Mouse (Mus musculus): Measurements from ENCODE around the gene Thsd1.
"Not testable (repeated sequence)": the region's sequence is repeated elsewhere in the genome, so short reads cannot be mapped to it uniquely, and the experiment has no call there.

Gene Thsd1

GRCm38 (mm10) chr8:22264787-22265186 lies 37.7 kb downstream of the Thsd1 start:
- DNase-seq (ENCODE audit: low spot score): peak; percentile 35

DNA sequence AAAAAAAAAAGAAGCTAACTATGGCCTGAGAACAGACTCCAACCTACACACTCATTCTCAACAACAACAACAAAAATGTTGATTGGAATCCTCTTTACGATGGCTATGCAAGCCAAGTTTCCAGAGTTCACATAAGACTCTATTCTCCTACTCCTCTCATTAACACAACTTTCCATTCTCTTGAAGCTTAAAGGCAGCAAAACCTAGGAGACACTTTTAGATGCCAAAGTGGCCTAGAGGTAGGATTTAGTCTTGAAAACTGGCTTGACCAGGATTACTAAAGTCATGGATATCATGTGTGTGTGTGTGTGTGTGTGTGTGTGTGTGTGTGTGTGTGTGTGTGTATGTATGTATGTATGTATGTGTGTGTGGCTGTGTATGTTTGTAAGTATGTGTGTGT lies 38.1 kb downstream of the Thsd1 start:
- no peak for DNase-seq (ENCODE audit: low spot score)

- no peak for DNase-seq (ENCODE audit: low spot score)
These were observed 39.7 kb downstream of the Thsd1 start for GRCm38 (mm10) chr8:22266809-22267208.

DNA sequence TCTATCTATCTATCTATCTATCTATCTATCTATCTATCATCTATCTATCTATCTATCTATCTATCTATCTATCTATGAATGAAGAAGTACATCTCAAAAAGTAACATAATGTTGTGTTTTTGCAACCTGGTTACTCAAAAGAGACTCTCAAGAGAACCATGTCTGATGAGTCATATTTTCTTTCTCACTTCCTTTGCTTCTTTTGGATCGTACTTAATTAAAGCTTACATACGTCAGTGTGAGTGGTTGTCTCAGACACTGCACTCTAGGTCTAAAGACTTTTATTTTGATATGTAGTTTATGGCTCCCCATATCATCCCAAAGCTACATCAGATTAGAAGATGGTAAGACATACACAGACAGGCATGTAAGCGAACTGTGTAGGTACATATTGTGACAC lies 46.0 kb downstream of the Thsd1 start:
- no peak for DNase-seq (ENCODE audit: low spot score)

GRCm38 (mm10) chr8:22274641-22275040 lies 47.5 kb downstream of the Thsd1 start:
- no peak for DNase-seq (ENCODE audit: low spot score)

GRCm38 (mm10) chr8:22282999-22283491 lies 55.9 kb downstream of the Thsd1 start, which contains the start of gene Tpte:
Gene Tpte, plus strand, starts transcription at chr8:22283441.
- no peak for DNase-seq (ENCODE audit: low spot score)

DNA sequence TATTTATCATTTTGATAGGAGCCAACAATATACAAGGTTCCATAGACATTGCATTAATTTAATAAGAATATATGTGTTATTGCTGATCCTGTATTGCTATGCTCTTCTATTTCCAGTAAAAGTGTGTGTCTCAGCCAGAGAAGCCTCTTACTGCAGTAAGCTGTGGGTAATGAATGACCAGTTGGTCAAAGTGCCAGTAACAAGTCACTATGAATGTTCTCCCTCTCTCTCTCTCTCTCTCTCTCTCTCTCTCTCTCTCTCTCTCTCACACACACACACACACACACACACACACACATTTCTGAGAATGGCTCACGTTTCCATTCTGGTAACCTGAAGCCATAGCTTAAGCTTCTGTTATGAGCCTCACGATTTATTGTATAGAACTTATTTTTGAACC lies 75.2 kb downstream of the Thsd1 start:
- DNase-seq (ENCODE audit: low spot score): no peak

DNA sequence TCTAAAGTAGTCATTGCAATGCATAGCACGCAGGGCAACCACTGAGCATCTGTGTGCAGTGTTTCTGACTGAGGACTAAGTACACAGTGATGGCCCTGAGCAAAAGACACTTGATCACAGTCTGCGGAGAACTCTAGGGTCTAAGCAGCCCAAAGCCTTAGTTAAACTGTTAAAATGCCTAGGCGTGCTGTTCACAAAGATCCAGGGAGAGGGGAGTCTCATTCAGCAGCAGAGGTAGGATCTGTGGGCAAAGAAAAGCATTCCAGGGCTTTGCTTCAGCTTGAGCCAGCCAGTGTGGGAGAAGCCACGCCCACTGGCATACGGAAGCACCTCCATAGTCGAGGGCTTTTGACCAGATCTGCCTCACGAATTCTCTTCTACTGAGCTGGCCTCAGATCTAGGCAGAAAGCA lies 75.8 kb downstream of the Thsd1 start:
- peak; percentile 16 for DNase-seq (ENCODE audit: low spot score)

GRCm38 (mm10) chr8:22304045-22304444 lies 76.9 kb downstream of the Thsd1 start:
- DNase-seq (ENCODE audit: low spot score): not testable (repeated sequence)

DNA sequence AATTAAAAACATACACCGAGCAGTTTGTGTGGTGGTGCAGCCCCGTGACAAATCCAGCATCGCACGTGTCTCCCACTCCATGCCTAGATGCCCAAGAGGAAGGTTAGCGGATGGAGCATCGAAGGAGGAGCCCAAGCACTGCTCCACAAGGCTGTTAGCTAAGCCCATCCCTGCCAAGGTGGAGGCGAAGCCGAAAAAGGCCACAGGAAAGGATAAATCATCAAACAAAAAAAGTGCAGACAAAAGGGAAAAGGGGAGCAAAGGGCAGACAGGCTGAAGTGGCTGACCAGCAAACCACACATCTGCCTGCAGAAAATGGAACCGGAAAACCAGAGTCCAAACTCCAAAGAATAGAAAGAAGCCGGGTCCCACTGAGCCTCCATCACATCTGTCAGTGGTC lies 79.9 kb downstream of the Thsd1 start:
- DNase-seq (ENCODE audit: low spot score): no peak
